Mouse (Mus musculus): ENCODE data around the gene Smad1. TPM values are rescaled to one million over a fixed set of nuclear protein-coding genes. Genes with fewer than 3 reads are reported as not detected.

Gene Smad1
- polyA plus RNA-seq, 1 experiment from 2014 or later, result 65.9 TPM

GRCm38 (mm10) chr8:79346414-79346813 is 52.9 kb downstream of the Smad1 start:
- no peak overlapping the region for H3K4me2 ChIP-seq
- H3K36me3 ChIP-seq (replicated peaks), result peaks cover 16% of the 10 kb centered on the region
- no peaks in the 10 kb centered on the region for H3K9me3 ChIP-seq
- ATAC-seq (replicated peaks), result no peak
- H3K27ac ChIP-seq, result no peak overlapping the region
- WGBS, result 89% methylated on average over 10 of the region's 10 CpGs
- no peak overlapping the region for H3K9ac ChIP-seq
- H3K4me3 ChIP-seq, result no peak overlapping the region
- no peaks in the 10 kb centered on the region for H3K27me3 ChIP-seq (replicated peaks)
- H3K4me1 ChIP-seq, result peaks cover 12% of the 10 kb centered on the region

GRCm38 (mm10) chr8:79345856-79346255 is 53.5 kb downstream of the Smad1 start:
- Histone ChIP-seq H3K9me3 (no peaks in the 10 kb centered on the region), H3K27me3 (replicated peaks) (no peaks in the 10 kb centered on the region), H3K27ac (no peak overlapping the region), H3K4me3 (no peak overlapping the region), H3K36me3 (replicated peaks) (peaks cover 16% of the 10 kb centered on the region), H3K4me1 (peaks cover 12% of the 10 kb centered on the region), H3K4me2 (no peak overlapping the region), H3K9ac (no peak overlapping the region)
- WGBS, result 89% methylated on average over 6 of the region's 6 CpGs
- ATAC-seq (replicated peaks), result no peak

GRCm38 (mm10) chr8:79341236-79341635 is 58.1 kb downstream of the Smad1 start:
- Histone ChIP-seq H3K4me1 (no peaks in the 10 kb centered on the region), H3K4me3 (no peak overlapping the region), H3K36me3 (replicated peaks) (peaks cover 32% of the 10 kb centered on the region), H3K9ac (no peak overlapping the region), H3K4me2 (no peak overlapping the region), H3K27me3 (replicated peaks) (no peaks in the 10 kb centered on the region), H3K9me3 (no peaks in the 10 kb centered on the region), H3K27ac (no peak overlapping the region)
- 89% methylated on average over 8 of the region's 8 CpGs for WGBS
- no peak for ATAC-seq (replicated peaks)

- H3K9ac ChIP-seq, result no peak overlapping the region
- peaks cover 32% of the 10 kb centered on the region for H3K36me3 ChIP-seq (replicated peaks)
- no peaks in the 10 kb centered on the region for H3K27me3 ChIP-seq (replicated peaks)
- ATAC-seq (replicated peaks), result no peak
- 78% methylated on average over 9 of the region's 9 CpGs for WGBS
- H3K27ac ChIP-seq, result no peak overlapping the region
- no peak overlapping the region for H3K4me3 ChIP-seq
- no peak overlapping the region for H3K4me2 ChIP-seq
- no peaks in the 10 kb centered on the region for H3K9me3 ChIP-seq
- no peaks in the 10 kb centered on the region for H3K4me1 ChIP-seq
These were observed 59.8 kb downstream of the Smad1 start for GRCm38 (mm10) chr8:79339555-79339954.

- no peak overlapping the region for H3K4me2 ChIP-seq
- H3K27ac ChIP-seq, result no peak overlapping the region
- no peaks in the 10 kb centered on the region for H3K27me3 ChIP-seq (replicated peaks)
- H3K9ac ChIP-seq, result no peak overlapping the region
- H3K9me3 ChIP-seq, result no peaks in the 10 kb centered on the region
- no peaks in the 10 kb centered on the region for H3K4me1 ChIP-seq
- H3K4me3 ChIP-seq, result no peak overlapping the region
- H3K36me3 ChIP-seq (replicated peaks), result peaks cover 31% of the 10 kb centered on the region
- 89% methylated on average over 10 of the region's 10 CpGs for WGBS
- ATAC-seq (replicated peaks), result no peak
These were observed 60.7 kb downstream of the Smad1 start for GRCm38 (mm10) chr8:79338619-79339018.

DNA sequence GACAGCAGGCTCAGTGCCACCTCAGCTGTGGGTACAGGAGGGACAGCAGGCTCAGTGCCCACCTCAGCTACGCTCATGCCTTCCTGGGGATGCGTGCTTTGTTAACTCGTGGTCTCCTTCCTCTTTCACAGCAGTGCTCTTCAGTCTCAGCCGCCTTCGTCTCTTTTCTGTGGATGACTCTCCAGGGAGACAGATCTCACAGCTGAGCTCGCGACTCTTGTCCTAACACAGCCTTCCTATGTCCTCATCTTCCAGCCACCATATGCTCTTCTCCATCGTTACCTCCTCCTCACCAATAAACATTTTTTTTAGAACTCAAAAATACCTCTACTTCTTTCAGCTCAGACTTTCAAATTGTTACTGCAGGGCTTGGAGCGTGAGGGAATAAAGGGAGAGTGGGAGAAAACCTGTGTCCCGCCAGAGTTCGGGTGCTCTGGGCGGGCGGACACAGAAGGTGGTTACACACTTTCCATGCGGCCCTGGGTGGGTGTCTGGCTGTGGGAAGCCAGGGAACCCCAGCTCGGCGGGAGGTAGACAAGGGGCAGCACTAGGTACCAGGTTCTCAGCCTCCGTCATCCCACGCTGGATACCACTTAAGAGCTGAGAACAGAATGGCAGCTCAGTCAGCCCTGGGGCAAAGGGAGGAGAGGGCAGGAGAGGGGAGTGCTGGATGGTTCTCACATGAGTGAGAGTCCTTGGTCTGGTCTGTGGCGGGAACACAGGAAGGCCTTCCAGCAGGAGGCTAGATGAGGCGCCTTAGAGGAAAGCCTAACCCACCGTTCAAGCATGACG is 67.0 kb downstream of the Smad1 start:
- Histone ChIP-seq H3K4me1 (no peaks in the 10 kb centered on the region), H3K27me3 (replicated peaks) (no peaks in the 10 kb centered on the region), H3K9ac (no peak overlapping the region), H3K4me3 (no peak overlapping the region), H3K4me2 (no peak overlapping the region), H3K9me3 (no peaks in the 10 kb centered on the region), H3K36me3 (replicated peaks) (peaks cover 5% of the 10 kb centered on the region; the same call in 1 of the 2 replicates), H3K27ac (no peak overlapping the region)
- ATAC-seq (replicated peaks), result no peak
- WGBS, result 90% methylated on average over 22 of the region's 22 CpGs

DNA sequence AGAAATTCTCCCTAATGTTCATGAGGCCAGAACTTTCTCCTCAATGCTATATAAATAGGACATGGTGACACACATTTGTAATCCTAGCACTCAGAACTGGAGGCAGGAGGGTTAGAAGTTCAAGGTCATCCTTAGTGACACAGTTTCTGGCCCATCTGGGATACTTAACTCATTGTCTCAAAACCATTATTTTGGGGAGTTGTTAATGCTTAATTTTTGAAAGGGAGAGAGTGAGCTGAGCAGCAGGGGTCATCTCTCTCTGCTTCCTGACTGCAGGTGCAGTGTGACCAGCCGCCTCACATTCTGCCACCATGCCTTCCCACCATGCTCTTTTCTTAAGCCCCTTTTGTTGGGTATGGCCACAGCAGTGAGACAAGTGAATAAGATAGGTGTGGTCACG is 67.7 kb downstream of the Smad1 start:
- WGBS, result 80% methylated on average over 2 of the region's 2 CpGs
- Histone ChIP-seq H3K9me3 (no peaks in the 10 kb centered on the region), H3K9ac (no peak overlapping the region), H3K4me2 (no peak overlapping the region), H3K36me3 (replicated peaks) (no peaks in the 10 kb centered on the region), H3K27me3 (replicated peaks) (no peaks in the 10 kb centered on the region), H3K27ac (no peak overlapping the region), H3K4me1 (no peaks in the 10 kb centered on the region), H3K4me3 (no peak overlapping the region)
- no peak for ATAC-seq (replicated peaks)

DNA sequence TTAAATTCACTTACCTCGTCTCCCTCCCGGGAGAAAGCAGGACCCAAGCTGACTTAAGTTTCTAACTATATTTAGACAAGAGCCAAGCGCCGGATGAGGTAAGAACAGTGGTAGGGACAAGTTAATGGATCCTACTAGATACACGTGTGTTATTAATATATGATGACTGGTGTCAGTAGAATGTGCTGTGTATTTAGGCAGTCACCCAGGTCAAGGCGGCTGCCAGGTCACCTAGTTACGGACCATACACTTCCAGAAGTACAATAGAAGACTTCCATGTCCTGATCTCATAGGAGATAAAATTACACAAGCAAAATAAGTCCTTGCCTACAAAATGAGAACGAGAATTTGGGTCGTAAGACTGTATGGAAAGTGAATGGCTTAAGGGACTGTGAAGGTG is 68.3 kb downstream of the Smad1 start:
- Histone ChIP-seq H3K4me1 (no peaks in the 10 kb centered on the region), H3K36me3 (replicated peaks) (no peaks in the 10 kb centered on the region), H3K27me3 (replicated peaks) (no peaks in the 10 kb centered on the region), H3K4me2 (no peak overlapping the region), H3K9me3 (no peaks in the 10 kb centered on the region), H3K4me3 (no peak overlapping the region), H3K9ac (no peak overlapping the region), H3K27ac (no peak overlapping the region)
- ATAC-seq (replicated peaks), result no peak
- WGBS, result 81% methylated on average over 9 of the region's 9 CpGs

DNA sequence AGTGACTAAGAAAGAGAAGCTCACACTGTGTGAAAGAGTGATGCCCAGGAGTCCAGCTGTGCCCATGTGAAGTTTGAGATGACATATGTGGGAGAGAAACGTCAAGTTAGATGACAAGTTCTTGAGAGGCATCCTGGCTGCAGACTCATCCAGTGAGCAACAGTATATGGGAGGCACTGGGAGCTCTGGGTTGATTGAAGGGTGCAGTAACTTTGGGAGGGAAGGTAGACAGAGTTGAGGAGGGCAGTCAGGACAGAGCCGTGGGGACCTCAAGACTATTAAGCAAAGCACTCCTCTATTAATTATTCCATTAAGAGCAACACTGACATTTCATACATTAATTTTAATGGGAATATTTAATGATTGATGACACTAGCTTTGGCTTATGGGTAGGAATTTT is 69.6 kb downstream of the Smad1 start:
- Histone ChIP-seq H3K27ac (no peak overlapping the region), H3K4me2 (no peak overlapping the region)
- no peak for ATAC-seq (replicated peaks)

DNA sequence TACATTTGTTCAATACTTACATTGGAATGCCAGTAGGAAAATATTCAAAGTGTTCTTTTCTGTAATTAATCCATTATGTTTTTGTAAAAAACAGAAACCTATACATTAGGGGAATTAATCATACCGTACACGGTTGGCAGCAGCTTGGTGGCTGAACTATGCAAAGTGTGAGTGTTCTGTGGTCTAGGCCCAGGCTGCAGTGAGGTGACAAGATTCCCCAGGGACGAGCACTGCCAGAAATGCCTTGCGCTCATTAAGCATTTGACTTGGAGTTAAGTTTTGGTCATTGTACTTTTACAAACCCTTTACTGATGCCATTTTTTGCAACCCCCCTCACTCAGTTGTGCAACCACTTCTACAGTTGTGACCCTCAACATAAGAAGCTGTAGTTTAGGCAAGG is 70.1 kb downstream of the Smad1 start:
- Histone ChIP-seq H3K4me3 (no peak overlapping the region), H3K36me3 (replicated peaks) (no peaks in the 10 kb centered on the region), H3K27me3 (replicated peaks) (no peaks in the 10 kb centered on the region), H3K9me3 (no peaks in the 10 kb centered on the region), H3K9ac (no peak overlapping the region), H3K27ac (no peak overlapping the region), H3K4me1 (peaks cover 4% of the 10 kb centered on the region; the same call in 1 of the 2 replicates), H3K4me2 (no peak overlapping the region)
- no peak for ATAC-seq (replicated peaks)
- WGBS, result 91% methylated on average over 4 of the region's 4 CpGs

More for the DNA sequence above, 69.6 kb downstream of the Smad1 start:
- Histone ChIP-seq H3K9ac (no peak overlapping the region), H3K4me3 (no peak overlapping the region), H3K4me1 (no peaks in the 10 kb centered on the region), H3K36me3 (replicated peaks) (no peaks in the 10 kb centered on the region), H3K9me3 (no peaks in the 10 kb centered on the region), H3K27me3 (replicated peaks) (no peaks in the 10 kb centered on the region)
- 80% methylated on average over 2 of the region's 2 CpGs for WGBS

DNA sequence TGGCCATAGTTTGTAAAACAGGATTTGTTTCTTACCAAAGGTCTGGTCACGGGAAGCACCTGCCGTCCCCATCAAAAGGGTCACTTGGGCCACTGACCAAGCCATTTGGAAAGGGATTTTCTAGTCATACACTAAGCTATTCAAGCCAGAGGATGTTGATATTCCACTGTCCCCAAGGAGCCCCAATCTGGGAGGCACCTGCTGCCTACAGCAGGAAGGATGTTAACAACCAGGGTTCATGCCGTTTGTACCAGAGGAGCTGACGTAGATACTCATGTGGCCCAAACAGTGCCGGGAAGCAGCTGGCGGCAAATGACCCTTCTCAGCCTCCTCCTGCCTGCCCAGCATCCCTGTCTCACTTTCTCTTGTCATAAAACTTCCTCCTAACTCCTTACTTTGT is 73.8 kb downstream of the Smad1 start:
- 75% methylated on average over 6 of the region's 6 CpGs for WGBS
- Histone ChIP-seq H3K36me3 (replicated peaks) (no peaks in the 10 kb centered on the region), H3K4me1 (peaks cover 5% of the 10 kb centered on the region; the same call in 1 of the 2 replicates), H3K9ac (no peak overlapping the region), H3K27me3 (replicated peaks) (no peaks in the 10 kb centered on the region), H3K4me3 (no peak overlapping the region), H3K4me2 (no peak overlapping the region), H3K9me3 (no peaks in the 10 kb centered on the region), H3K27ac (no peak overlapping the region)
- no peak for ATAC-seq (replicated peaks)

DNA sequence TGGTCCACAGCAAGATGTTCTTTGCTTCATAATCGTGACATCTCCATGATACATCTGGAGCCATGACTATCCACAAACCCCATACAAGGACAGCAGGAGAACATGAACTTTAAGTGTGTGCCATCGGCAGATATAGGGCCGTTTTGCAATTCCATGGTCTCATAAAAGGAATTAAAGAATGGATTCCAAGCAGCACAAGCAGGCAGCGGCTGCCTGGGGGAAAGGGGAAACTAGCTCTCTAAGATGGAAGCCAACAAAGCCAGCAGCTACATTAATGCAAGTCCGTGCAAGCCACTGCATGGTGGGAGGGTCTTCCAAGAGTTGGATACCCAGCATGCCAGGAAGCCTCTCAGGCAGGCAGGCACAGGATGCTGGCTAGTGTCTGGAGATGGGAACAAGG is 74.4 kb downstream of the Smad1 start:
- no peak overlapping the region for H3K9ac ChIP-seq
- H3K36me3 ChIP-seq (replicated peaks), result no peaks in the 10 kb centered on the region
- no peak for ATAC-seq (replicated peaks)
- H3K4me2 ChIP-seq, result no peak overlapping the region
- 68% methylated on average over 5 of the region's 5 CpGs for WGBS
- no peaks in the 10 kb centered on the region for H3K27me3 ChIP-seq (replicated peaks)
- no peak overlapping the region for H3K27ac ChIP-seq
- no peak overlapping the region for H3K4me3 ChIP-seq
- peaks cover 5% of the 10 kb centered on the region; the same call in 1 of the 2 replicates for H3K4me1 ChIP-seq
- H3K9me3 ChIP-seq, result no peaks in the 10 kb centered on the region

- no peak overlapping the region for H3K27ac ChIP-seq
- peaks cover 5% of the 10 kb centered on the region; the same call in 1 of the 2 replicates for H3K4me1 ChIP-seq
- whole genome bisulfite sequencing, result 70% methylated on average over 3 of the region's 3 CpGs
- ATAC-seq (replicated peaks), result no peak
- no peaks in the 10 kb centered on the region for H3K36me3 ChIP-seq (replicated peaks)
- H3K9me3 ChIP-seq, result no peaks in the 10 kb centered on the region
- H3K4me2 ChIP-seq, result no peak overlapping the region
- no peak overlapping the region for H3K9ac ChIP-seq
- no peak overlapping the region for H3K4me3 ChIP-seq
- H3K27me3 ChIP-seq (replicated peaks), result no peaks in the 10 kb centered on the region
These were observed 75.3 kb downstream of the Smad1 start for GRCm38 (mm10) chr8:79324036-79324435.

Measured in midbrain, embryonic 15.5 days (tissue).